Mouse (Mus musculus) gastrocnemius, postnatal 10 days (tissue): ENCODE measurements around the gene Spsb3. TPM values are rescaled to one million over a fixed set of nuclear protein-coding genes. Genes with fewer than 3 reads are reported as not detected.

Experiments
- DNase-seq: peaks from one replicate; pipeline ENCODE4 v3.0.0; 2021; ENCODE audit warnings: mixed read lengths
- long read RNA-seq, 2 experiments: library from polyadenylated mRNA; stranded (forward); transcript quantifications; one replicate each; pipeline ENCODE4 v2.0.0; 2021
- total RNA-seq, 2 experiments: library from RNA; stranded (reverse); gene quantifications; 2 replicates each; pipeline ENCODE4 v1.2.3; 2021

The Spsb3 gene
- total RNA-seq = 10 to 100 TPM; 28.2 to 30.4 TPM
- long read RNA-seq, experiment 1, transcript Spsb3-203 (7 exons, 1,641 nt) = minor isoform, 12 of 110 reads
- long read RNA-seq, experiment 1, transcript Spsb3-209 (7 exons, 1,953 nt) = major isoform, 67 of 110 reads
- long read RNA-seq, experiment 1, partial matches to known transcripts = 6 of 110 reads
- long read RNA-seq, experiment 1, other reads (novel, unspliced or antisense) = 21 of 110 reads
- long read RNA-seq, experiment 2, transcript Spsb3-203 (7 exons, 1,641 nt) = minor isoform, 15 of 96 reads
- long read RNA-seq, experiment 2, transcript Spsb3-209 (7 exons, 1,953 nt) = major isoform, 53 of 96 reads
- long read RNA-seq, experiment 2, partial matches to known transcripts = 5 of 96 reads
- long read RNA-seq, experiment 2, other reads (novel, unspliced or antisense) = 20 of 96 reads

DNA sequence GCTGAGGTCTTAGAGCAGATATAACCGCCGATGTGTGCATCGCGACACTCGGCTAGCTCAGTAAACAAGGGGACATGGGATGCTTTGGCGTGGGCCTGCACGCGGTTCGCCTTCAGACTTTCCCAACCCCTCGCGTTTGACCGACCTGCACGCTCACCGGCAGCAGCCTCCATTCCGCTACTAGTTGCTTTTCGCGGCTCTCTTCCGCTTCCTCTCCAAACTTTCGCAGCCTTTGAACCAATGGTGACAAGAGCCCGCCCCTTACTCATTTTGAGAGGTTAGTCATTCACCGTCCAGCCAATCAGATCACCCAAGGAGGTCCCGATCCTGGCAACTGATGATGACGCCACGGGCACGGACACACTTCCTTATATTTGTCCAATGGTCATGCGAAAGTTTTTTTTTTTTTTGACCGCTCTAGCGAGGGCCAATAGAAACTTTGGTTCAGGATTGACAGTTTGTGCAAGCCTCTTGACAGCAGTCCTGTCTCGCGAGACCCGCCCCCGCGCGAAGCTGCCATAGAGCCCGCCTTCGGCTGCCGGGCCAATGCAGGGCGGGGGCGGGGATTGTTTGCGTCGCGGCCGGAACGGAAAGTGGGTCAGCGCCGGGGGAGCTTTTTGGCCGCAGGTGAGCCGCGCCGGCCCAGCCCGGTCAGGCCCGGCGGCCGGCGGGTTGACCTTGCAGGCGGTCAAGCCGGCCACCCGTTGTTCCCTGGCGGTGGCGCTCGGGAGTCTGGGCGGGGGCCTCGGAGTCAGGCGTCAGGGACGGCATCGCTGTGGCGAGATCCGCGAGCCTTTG is at the start of gene Spsb3, which contains the start of gene Nubp2:
Gene Spsb3 (plus strand): TSS at position 510 of the 798 bp plus-strand sequence.
Gene Nubp2 (minus strand): TSS at position 216 of the 798 bp plus-strand sequence.
- DNase-seq = peak; percentile 99

DNA sequence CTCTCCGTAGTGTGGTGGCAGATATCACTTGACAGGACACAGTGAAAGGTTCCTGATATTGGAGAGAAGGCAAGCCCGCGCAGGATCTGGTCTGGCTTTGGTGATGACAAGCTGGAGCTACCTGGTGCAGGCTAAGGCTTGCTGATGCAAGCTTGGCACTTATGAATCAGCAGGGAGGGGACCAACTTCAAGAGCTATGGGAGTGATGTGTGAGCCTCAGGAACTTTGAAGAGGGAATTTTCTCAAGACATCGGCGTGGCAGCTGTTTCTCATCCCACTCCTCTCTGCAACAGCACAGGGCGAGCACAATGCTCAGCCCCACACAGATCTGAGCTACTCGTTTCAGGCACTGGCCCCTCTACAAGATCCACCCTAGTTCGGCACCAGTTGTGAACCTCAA is 46.6 kb upstream of the Spsb3 start, which contains the start of gene Hagh:
Gene Hagh (plus strand): TSS at position 302 of the 400 bp plus-strand sequence.
- DNase-seq = no peak

DNA sequence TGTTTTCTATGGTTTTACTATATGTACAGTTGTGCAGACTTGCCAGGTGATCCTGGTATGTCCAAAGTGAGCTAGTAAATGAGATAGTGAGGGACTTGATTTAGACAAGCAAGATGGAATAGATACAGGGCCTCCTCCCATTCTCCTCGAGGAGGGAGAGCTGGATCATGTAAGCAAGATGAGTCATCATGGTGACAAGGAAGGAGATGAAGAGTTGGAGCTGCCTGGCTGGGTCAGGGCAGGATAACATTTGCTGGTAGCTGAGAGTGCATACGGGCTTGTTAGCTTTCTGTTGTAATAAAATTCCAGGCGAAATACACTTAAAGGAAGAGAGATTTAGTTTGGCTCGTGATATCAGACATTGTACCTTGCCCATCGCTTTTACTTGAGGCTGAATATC is 46.1 kb upstream of the Spsb3 start:
- DNase-seq = no peak

GRCm38 (mm10) chr17:24841133-24841532 is 45.3 kb upstream of the Spsb3 start:
- DNase-seq = no peak

- DNase-seq = no peak
Observed at GRCm38 (mm10) chr17:24842631-24843030, 43.8 kb upstream of the Spsb3 start.

- no peak for DNase-seq
Observed at GRCm38 (mm10) chr17:24844525-24844924, 41.9 kb upstream of the Spsb3 start.

DNA sequence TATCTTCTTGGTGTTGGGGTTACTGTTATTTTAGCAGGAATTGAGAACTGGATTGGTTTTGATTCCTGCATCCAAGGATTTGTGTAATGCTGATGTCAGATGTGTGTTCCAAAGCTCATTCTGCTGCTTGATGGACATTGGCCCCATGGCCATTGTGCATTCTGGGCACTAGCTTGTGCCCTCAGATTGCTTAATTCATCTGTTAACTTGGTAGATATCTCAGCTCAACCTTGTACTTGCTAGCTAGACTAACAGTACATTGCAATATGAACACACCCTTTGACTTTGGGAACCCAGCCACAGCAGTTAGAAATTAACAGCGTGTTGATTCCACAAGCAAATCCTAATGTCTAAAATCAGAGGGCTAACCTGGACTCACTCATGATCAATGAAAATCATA is 39.1 kb upstream of the Spsb3 start:
- no peak for DNase-seq

GRCm38 (mm10) chr17:24848600-24849031 is 37.8 kb upstream of the Spsb3 start:
- DNase-seq = no peak

DNA sequence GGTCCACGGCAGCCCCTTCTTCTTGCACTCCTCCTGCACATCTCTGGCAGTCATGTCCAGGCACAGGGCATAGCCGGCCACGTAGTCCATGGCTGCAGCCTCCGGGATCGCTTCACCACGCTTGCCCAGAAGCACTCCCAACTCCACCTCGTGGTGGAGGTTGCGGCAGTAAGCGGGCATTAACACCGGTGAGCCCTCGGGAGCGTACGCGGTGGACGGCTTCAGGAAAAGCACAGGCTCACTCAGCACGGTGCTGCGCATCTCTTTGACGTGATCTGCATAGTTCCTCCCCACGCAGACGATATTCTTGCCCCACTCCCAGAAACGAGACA is 36.7 kb upstream of the Spsb3 start:
- no peak for DNase-seq

DNA sequence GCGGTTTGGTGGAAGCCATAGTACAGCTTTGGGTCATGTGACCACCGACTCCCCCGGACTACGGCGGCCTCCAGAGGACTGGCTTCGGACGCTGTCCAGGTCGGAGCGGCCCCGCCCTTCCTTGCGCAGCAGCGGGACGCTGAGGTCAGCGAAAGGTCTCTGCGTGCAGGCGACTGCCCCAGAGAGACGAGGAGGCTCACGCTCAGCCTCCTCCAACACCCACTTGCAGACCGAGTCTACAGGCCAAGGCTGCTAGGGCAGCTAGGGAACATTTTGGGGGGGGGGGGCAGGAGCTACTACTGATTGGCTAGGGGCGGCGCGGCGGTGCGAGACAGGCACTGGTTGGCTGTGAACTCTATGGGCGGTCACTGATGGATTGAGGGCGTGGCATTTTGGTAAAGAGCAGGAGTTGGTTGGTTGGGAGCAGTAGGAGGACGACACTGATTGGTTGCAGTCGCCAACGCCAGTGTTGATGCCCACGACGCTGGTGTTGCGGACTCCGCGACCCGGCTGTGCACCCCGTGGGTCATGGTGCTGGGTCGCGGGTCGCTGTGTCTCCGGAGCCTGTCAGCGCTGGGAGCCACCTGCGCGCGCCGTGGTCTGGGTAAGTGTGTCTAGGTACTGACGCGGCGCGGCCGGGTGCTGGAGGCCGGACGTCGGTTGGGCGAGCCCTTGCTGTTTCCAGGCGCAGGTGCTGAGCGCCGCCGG is 36.2 kb upstream of the Spsb3 start, which contains the start of gene Fahd1:
Gene Fahd1 (minus strand): TSS at position 300 of the 708 bp plus-strand sequence.
- peak; percentile 89 for DNase-seq

- DNase-seq = no peak
Observed at GRCm38 (mm10) chr17:24850773-24851127, 35.7 kb upstream of the Spsb3 start.

DNA sequence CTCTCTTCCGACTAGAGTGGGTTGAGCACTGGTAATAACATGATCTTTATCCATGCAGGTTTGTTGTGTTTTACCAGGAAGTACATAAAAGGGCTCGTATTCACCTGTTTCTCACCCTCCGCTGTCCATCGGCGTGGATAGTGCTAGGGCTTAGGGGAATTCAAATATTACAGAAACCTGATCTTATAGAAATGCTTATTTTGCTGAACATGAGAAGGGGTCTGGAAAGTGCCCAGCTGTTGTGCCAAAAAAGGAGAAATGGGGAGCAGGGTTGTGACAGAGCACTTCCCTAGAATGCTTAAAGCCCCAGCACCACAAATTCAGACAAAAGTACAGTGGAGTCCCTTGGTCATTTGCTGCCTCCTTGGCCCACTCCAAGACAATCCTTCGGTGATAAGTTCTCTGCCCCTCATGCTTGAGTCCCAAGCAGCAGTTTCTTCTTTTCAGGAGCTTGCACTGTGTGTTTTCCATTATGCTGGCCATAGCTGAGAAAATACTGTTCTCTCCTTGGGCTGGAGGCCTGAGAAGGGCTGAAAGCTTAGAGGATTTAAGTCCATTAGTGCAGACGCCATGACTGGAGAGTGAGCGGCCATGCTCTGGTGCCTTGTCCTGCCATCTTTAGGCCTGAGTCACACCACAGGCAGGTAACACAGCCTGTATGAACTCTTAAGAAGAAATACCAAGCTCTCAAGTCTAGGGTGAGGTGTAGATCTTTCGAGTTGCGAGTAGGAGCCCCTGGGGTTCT is 34.9 kb upstream of the Spsb3 start:
- DNase-seq = no peak

- no peak for DNase-seq
Observed at GRCm38 (mm10) chr17:24855838-24856464, 30.5 kb upstream of the Spsb3 start.

- no peak for DNase-seq
Observed at GRCm38 (mm10) chr17:24856589-24856988, 29.9 kb upstream of the Spsb3 start.

GRCm38 (mm10) chr17:24857831-24858470 is 28.5 kb upstream of the Spsb3 start:
- no peak for DNase-seq

GRCm38 (mm10) chr17:24858967-24859366 is 27.5 kb upstream of the Spsb3 start:
- no peak for DNase-seq

DNA sequence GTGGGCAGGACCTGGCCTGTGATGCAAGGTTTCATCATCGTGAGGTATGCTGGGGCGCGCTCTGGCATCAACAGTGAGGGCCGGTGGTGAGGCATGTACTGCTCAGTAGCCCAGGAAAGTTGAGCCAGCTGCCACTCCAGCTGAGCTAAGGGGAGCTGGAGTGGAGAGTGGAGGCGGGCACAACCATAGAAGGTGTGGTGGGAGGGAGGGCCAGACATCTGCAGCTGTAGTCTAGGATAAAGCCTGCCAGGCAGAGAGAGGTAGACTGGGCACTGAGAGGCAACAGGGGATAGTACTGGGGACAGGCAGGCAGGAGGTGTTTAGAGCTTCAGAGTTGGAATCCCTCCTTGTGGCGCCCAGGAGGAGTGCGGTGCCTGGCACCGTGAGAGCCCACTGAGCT is 26.4 kb upstream of the Spsb3 start:
- no peak for DNase-seq

DNA sequence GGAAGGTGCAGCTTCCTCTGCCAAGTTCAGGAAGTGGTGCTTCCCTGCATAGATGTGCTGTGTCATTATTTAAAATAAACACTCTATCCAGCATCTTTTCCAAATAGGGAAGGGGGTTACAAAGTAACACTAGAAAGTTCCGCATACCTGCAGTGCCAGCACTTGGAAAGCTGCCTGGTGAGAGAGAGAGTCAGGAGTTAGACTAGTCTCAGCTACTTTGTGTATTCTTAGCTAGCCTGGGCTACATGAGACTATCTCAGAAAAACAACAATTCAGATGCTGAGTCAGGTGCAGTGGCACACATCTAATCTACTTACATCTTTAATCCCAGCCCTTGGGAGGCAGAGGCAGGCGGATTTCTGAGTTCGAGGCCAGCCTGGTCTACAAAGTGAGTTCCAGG is 24.7 kb upstream of the Spsb3 start:
- no peak for DNase-seq

GRCm38 (mm10) chr17:24865776-24866175 is 20.7 kb upstream of the Spsb3 start, which contains the start of gene Igfals:
Igfals (plus strand) TSS chr17:24865997.
- no peak for DNase-seq

DNA sequence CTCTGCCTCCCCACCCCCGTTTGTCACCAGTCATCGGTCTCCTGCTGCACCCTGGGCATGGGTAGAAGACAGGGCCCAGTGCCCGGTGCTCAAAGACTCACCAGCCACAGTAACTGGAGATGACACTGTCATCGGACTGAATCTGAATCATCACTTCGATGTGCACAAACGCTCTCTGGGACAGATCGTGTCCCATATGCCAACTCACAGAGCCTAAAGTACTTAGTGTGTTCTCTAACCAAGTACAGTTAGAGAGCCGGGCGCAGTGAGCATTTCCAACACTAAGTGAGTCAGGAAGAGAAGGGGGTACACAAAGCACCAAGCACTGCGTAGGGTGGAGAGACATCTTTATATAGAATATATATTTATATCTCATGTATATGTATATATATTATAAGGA is 18.5 kb upstream of the Spsb3 start:
- no peak for DNase-seq
